Mouse (Mus musculus) brain, embryonic 14.5 days (tissue): ENCODE data around the gene Btk. TPM values are rescaled to one million over a fixed set of nuclear protein-coding genes. Genes with fewer than 3 reads are reported as not detected.

ENCODE experiments used
- DNase-seq: peaks from one replicate; pipeline ENCODE4 v3.0.0-alpha.2; 2011; ENCODE audit warnings: low read depth
- CTCF ChIP-seq: fragments of 200-500 bp; IDR thresholded peaks from 2 replicates; pipeline ENCODE4 v1.5.1; 2012; ENCODE audit warnings: inconsistent platforms, mild to moderate bottlenecking, moderate library complexity, borderline replicate concordance; ENCODE audit not compliant: insufficient read depth, insufficient read length; ENCODE audit errors: extremely low read depth
- POLR2A ChIP-seq: fragments of 200-500 bp; IDR thresholded peaks from 2 replicates; pipeline ENCODE4 v1.6.1; 2012; ENCODE audit warnings: mild to moderate bottlenecking, inconsistent platforms, borderline replicate concordance; ENCODE audit not compliant: poor library complexity, insufficient read depth, insufficient read length, severe bottlenecking; ENCODE audit errors: extremely low read depth
- polyA plus RNA-seq: library from polyadenylated mRNA; depleted of rRNA; stranded (reverse); fragments of >200 nt; gene quantifications from 2 replicates; pipeline ENCODE4 v1.2.3, GENCODE M21; 2012

The Btk gene
- polyA plus RNA-seq, 1 experiment, result 0.33 TPM

DNA sequence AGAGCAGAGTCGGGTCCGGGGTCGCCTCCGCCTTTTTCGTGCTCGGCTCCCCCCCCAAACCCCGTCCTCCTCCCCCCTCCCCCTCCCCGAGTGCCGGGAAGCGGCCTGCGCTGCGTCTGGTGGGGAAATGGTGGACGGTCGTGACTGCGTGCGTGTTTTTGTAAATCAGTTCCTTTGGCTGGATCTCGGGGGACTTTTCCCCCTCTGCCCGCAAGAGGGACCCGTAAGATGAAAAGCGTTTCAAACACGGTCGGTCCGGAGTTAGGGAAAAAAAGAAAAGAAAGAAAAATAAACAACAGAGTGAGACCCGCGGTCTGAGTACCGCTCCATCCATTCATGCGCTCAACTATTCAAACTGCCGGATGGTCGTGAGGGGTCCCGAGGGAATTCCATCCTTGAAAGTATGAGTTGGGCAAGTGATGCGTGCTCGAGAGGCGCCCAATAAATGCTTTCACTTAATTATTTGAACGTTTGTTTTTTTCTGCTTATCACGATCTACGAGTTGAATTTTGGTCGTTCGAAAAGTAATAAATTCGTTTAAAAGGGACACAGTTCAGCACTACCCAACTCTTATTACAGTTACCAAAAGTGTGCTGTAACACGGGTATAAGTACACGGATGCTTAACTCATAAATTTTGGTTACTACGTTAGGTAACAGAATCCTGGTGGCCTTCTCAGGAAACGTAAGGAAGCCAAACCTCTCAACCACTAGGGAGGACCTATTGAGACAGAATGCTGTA lies 18.2 kb upstream of the Btk start:
- DNase-seq, result peak; percentile 82

DNA sequence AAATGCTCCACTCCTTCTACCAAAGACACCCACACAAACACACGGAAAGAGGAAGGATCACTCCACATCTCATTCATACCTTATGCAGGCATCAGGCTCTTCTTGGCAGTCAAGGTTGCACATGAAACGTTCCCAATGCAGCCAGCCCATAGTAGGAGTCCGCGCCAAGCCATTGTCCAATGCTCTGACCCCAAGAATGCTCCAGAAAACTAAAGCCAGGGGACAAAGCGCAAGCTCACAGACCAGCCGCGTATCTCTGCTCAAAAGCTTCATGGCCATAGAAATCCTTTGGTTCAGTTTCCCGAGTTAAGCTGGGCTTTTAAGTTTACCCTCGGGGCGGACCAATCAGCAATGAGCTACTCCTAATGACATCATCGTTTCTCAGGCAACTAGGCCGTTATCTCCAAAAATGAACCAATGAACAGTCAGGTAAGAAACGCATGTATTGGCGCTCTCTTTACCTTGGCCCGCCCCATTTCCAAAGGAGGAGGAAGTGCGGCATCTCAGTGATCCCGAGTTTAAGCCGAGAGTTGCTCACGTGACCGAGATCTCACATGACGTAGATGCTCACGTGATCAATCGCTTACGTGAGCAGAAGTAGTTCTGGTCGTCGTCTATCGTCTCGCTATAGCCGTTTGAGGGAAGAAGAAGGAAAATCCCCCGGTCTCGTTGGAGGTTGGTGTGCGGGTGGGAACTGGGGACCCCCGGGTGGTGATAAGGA lies 17.4 kb upstream of the Btk start, which contains the start of the genes Gla and Hnrnph2:
Gene Gla, minus strand, starts transcription at position 467 of the 721 bp plus-strand sequence.
Gene Hnrnph2, plus strand, starts transcription at position 521 of the 721 bp plus-strand sequence.
- peak; percentile 99 for DNase-seq
- TF ChIP-seq CTCF (no peak), POLR2A (no peak)

More for the DNA sequence above, 18.2 kb upstream of the Btk start:
- no peak for TF ChIP-seq CTCF
- no peak for TF ChIP-seq POLR2A

DNA sequence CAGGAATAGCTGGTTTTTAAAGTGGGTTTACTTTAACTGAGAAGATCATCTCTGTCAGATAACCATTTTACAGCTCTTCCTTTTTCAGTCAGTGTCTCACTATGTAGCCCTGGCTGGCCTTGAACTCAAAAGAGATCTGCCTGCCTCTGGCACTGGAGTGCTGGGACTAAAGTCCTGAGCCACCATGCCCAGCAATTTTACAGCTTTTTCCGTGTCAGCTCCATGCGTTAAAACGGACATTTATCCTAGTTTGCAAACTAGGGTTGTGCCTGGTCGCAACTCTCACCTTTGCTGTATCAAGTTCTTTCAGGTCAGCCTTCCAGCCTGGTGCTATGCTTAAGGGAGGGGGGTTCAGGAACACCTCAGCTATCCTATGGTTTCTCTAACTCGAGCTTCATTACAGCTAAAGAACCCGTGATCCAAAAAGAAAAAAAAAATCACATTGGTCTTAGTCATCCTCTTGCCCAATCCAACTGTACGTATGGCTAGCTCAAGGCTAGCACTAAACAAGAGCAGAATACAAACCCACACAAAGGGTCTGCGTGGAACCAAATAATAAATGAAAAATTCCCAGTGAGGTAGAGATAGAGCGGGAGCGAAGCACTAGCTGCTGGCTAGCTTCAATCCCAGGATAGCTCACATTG lies 16.7 kb upstream of the Btk start:
- no peak for DNase-seq
- no peak for TF ChIP-seq CTCF
- TF ChIP-seq POLR2A, result no peak

DNA sequence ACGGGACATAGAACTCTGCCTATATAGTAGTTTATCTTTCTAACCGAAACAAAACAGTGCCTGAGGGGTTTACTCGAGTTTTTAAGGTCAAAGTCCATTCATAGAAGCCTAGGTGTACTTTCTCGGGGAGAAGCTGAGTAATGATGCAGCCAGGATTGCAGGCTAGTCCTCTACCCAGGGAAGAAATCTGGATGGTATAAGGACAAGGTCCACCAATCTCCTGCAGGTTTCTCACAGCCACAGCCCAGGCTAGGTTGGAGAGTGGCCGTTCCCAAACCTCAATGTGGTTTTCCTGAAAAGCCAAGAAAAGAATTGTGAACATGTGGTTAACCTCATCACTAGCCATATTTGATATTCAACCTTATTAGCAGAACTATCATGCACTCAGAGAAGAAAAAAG lies 6.5 kb upstream of the Btk start:
- TF ChIP-seq POLR2A, result no peak
- no peak for TF ChIP-seq CTCF
- no peak for DNase-seq

DNA sequence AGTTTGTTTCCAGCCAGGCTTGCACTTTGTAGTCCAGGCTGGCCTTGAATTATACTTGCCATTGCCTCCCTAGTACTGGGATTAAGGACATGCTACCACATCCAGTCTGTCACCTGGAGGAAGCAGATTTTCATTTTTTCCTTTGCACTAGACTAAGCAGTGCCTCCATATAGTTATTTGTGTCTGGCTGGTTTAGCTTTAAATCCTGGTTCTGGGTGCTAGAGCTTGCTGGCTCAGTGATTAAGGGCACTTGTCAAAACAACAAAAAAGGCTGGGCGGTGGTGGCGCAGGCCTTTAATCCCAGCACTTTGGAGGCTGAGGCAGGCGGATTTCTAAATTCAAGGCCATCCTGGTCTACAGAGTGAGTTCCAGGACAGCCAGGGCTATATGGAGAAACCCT lies 5.6 kb upstream of the Btk start:
- no peak for TF ChIP-seq CTCF
- no peak for TF ChIP-seq POLR2A
- no peak for DNase-seq

DNA sequence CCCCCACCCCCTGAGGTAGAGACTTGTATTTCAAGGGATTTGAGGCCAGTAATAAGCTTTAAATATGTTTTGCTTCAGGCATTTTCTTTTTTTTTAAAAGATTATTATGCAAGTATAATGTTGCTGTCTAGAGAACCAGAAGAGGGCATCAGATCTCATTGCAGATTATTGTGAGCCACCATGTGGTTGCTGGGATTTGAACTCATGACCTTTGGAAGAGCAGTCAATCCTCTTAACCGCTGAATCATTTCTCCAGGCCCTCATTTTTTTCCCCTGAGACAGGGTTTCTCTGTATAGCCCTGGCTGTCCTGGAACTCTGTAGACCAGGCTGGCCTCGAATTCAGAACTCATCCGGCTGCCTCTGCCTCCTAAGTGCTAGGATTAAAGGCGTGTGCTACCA lies 4.9 kb upstream of the Btk start:
- no peak for DNase-seq
- TF ChIP-seq POLR2A (no peak), CTCF (no peak)

DNA sequence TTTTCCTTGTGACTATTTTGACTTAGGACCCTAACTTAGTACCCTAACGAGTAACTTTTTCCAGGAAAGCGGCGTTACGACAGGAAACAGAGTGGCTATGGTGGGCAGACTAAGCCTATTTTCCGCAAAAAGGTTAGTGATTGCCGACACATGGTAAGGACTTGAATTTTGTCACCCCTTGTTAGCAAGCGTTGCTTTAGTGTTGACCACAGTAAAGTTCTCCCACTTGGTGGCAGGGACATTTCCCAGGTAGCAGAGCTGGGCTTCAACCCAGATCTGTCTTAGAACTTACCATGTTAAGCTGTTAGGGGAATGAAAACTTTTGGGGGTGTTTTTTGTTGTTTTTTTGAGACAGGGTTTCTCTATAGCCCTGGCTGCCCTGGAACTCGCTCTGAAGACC lies 3.1 kb upstream of the Btk start:
- no peak for TF ChIP-seq POLR2A
- TF ChIP-seq CTCF, result no peak
- no peak for DNase-seq

DNA sequence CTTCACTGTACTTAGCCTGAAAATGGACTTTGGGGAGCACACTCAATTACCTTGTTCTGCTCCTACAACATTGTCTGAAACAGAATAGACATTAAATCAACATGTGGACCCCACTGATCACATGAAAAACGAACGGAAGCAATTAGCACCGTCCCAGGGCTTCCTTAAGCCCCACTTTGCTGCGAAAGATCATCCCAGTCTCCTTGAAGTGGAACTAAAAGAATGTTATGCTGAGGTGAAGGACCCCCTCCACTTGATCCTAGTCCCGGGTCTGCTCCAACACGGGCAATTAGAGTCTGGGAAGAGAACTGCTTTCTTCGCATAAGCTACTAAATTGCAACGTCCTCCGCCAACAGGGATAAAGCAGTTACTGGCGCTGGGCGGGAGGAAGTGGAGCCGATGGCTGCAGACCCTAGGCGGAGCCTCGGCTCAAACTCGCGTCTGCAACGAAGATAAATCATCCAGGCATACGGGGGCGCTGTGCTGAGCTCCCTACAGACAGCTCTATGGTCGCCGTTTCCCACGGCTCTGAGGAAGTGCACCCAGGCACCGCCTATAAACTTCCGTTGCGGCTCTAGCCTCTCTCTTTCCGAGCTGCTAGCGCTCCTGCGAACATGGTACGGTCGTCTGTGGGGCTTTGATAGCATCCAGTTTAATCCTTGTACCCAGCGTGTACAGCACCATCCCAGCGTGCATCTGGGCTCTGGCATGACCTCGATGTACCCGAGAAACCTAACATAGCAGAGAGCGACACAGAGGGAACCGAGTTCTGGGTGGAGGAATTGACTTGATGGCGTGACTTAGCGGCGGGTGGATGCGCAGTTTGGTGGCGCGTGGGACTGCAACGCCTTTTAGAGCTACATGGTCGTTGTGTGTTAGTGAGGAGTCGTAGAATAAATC lies 2.0 kb upstream of the Btk start, which contains the start of gene Rpl36a:
Gene Rpl36a, plus strand, starts transcription at position 552 of the 900 bp plus-strand sequence.
- DNase-seq, result peak; percentile 98
- TF ChIP-seq POLR2A (peak; percentile 70; the same call in 1 of the 2 replicates), CTCF (peak; percentile 68)

DNA sequence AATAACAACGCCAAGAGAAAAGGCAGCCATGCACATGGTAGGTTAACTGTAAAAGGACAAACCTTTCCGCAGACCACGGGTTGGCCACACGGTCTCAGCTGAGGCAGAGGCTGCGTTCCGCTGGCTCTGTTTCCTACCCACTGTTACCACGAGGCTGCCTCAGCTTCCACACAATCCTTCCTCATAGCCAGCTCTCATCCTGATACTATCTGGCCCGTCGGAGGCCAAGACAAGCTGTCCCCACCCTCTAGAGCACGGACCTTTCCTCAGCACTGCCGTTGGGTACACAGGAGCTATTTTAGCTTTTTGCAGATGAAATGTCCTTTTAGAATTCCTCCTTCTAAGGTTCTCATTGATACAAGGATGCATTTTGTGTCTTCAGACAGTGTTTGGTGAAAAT lies 1.1 kb downstream of the Btk start:
- TF ChIP-seq CTCF, result no peak
- no peak for TF ChIP-seq POLR2A
- DNase-seq, result no peak

DNA sequence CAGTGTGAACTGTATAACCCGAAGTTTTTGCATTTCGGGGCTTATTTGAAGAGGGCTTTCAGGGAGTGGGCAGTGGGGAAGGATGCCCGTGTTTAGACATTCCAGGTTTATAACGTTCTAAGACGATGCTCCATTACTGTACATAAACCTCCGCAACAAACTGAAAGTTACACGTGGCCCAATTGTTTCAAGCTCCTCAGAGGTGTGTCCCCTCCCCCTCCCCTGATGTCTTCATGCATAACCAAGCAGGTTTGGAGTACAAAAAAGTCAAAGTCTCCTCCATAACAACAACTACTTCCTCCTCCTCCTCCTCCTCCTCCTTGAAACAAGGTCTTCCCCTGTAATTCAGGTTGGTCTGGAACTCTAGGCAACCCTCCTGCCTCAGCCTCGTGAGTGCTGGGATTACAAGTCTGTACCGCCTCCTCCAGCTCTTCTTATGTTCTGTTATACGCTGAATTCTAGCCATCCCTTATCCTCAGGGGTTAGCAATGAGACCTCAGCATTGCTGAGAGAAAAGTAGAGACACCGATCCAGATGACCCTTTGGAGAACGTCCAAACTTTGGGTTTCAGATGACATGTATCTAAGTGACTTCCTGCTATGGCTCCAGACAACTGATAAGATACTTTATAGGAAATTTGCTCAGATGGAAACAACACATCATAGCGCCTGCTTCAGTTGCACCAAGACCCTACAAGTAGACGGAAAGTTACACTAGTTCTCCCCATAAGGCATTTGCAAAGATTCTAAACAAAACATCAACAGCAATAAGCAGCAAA lies 2.7 kb downstream of the Btk start:
- TF ChIP-seq POLR2A (no peak), CTCF (no peak)
- DNase-seq, result no peak

DNA sequence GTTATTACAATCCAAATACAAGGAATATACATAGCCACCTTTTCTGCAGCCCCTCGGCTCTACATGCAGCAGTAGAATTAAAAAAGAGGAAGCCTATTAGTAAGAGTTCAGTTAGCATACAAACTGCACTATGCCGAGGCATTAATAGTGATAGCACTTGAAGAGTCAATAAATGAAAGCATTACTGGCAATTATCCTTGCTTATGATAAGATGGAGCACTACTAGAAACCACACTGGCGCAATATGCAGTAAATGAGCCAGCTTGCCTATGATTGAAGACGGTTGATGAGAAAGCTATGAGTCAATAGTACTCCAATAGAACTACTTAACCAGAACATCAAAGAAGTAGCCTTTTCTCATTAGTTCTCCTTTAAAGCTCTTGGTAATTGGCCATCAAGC lies 5.5 kb downstream of the Btk start:
- no peak for DNase-seq
- no peak for TF ChIP-seq POLR2A
- TF ChIP-seq CTCF, result no peak
